Mouse (Mus musculus) CH12.LX (cell line): Measurements from ENCODE around the gene Snx4. TPM values are rescaled to one million over a fixed set of nuclear protein-coding genes. Genes with fewer than 3 reads are reported as not detected.

Source experiments
- DNase-seq: peaks from one replicate; pipeline ENCODE4 v3.0.0-alpha.2; 2013; ENCODE audit errors: extremely low read depth
- H3K27ac ChIP-seq: 2 replicates; pipeline ENCODE4 v1.5.1; 2012; ENCODE audit warnings: low read depth, mild to moderate bottlenecking, control low read depth, moderate library complexity; ENCODE audit not compliant: insufficient read depth
- H3K27me3 ChIP-seq: replicated peaks from 2 replicates; pipeline ENCODE3; 2012; ENCODE audit warnings: inconsistent platforms
- H3K36me3 ChIP-seq, 2 experiments: replicated peaks in 1 of 2; 2 replicates each; pipeline versions ENCODE3 to v1.6.1; 2012; ENCODE audit warnings: inconsistent platforms in 1 of 2, low read length in 1 of 2, mild to moderate bottlenecking in 1 of 2, mixed read lengths in 1 of 2, moderate library complexity in 1 of 2; ENCODE audit not compliant: control insufficient read depth in 1 of 2, insufficient read depth in 1 of 2
- H3K4me1 ChIP-seq, 2 experiments: 2 replicates each; pipeline ENCODE4 v1.6.1; 2012; ENCODE audit warnings: inconsistent platforms in 1 of 2, moderate library complexity in 1 of 2; ENCODE audit not compliant: insufficient read depth in 2 of 2, control insufficient read depth in 1 of 2
- H3K4me2 ChIP-seq: 2 replicates; pipeline ENCODE4 v1.6.1; 2012; ENCODE audit warnings: low read depth, mild to moderate bottlenecking, control low read depth; ENCODE audit not compliant: poor library complexity, insufficient read depth, severe bottlenecking
- H3K4me3 ChIP-seq, 3 experiments: fragments of 150-350 bp in 1 of 3; sonication (generic) in 1 of 3; replicated peaks in 1 of 3; 2 replicates each; pipeline versions ENCODE3 to v1.5.1; 2011 to 2012; ENCODE audit warnings: low read depth in 2 of 3, low read length in 2 of 3, mild to moderate bottlenecking in 2 of 3, moderate library complexity in 2 of 3, control low read depth in 1 of 3, improper control_type of control experiment in 1 of 3, inconsistent platforms in 1 of 3, mixed read lengths in 1 of 3; ENCODE audit not compliant: poor library complexity in 1 of 3
- H3K79me2 ChIP-seq: replicated peaks from 2 replicates; pipeline ENCODE4 v1.6.1; 2012; ENCODE audit warnings: mild to moderate bottlenecking, moderate library complexity; ENCODE audit not compliant: control insufficient read depth, poor library complexity, insufficient read depth, severe bottlenecking; ENCODE audit errors: extremely low read depth
- H3K9ac ChIP-seq: 2 replicates; pipeline ENCODE4 v1.6.1; 2012; ENCODE audit warnings: low read depth, mild to moderate bottlenecking, control low read depth, moderate library complexity; ENCODE audit not compliant: insufficient read depth
- H3K9me3 ChIP-seq: replicated peaks from 2 replicates; pipeline ENCODE3; 2012; ENCODE audit warnings: low read length, inconsistent platforms, mixed read lengths
- CHD2 ChIP-seq: IDR thresholded peaks from 2 replicates; pipeline ENCODE4 v1.6.1; 2011; ENCODE audit warnings: low read length, improper control_type of control experiment
- CTCF ChIP-seq, 2 experiments: IDR thresholded peaks in 1 of 2; conservative IDR thresholded peaks in 1 of 2; 2 replicates each; pipeline ENCODE4 v1.5.1; 2011 to 2012; ENCODE audit warnings: low read depth in 2 of 2, low read length in 2 of 2, improper control_type of control experiment in 1 of 2, inconsistent platforms in 1 of 2, mild to moderate bottlenecking in 1 of 2, moderate library complexity in 1 of 2
- E2F4 ChIP-seq: IDR thresholded peaks from 2 replicates; pipeline ENCODE4 v1.6.1; 2011; ENCODE audit warnings: low read depth, low read length, improper control_type of control experiment; ENCODE audit not compliant: insufficient replicate concordance
- ELF1 ChIP-seq: IDR thresholded peaks from 2 replicates; pipeline ENCODE4 v1.6.1; 2014; ENCODE audit warnings: low read depth, mild to moderate bottlenecking, inconsistent platforms, low read length, improper control_type of control experiment
- ETS1 ChIP-seq: conservative IDR thresholded peaks from 2 replicates; pipeline ENCODE4 v1.6.1; 2012; ENCODE audit warnings: low read depth, mild to moderate bottlenecking, inconsistent platforms, low read length, improper control_type of control experiment, moderate library complexity
- GABPA ChIP-seq: IDR thresholded peaks from 2 replicates; pipeline ENCODE4 v1.6.1; 2012; ENCODE audit warnings: low read depth, low read length, improper control_type of control experiment, inconsistent platforms; ENCODE audit not compliant: insufficient replicate concordance
- HCFC1 ChIP-seq: IDR thresholded peaks from 2 replicates; pipeline ENCODE4 v1.6.1; 2012; ENCODE audit warnings: low read depth, mild to moderate bottlenecking, inconsistent platforms, low read length, improper control_type of control experiment
- IRF4 ChIP-seq: IDR thresholded peaks from 2 replicates; pipeline ENCODE4 v1.6.1; 2014; ENCODE audit warnings: low read depth, mild to moderate bottlenecking, inconsistent platforms, low read length, improper control_type of control experiment
- JUN ChIP-seq: IDR thresholded peaks from 2 replicates; pipeline ENCODE4 v1.6.1; 2011; ENCODE audit warnings: low read depth, mild to moderate bottlenecking, low read length, improper control_type of control experiment, moderate library complexity; ENCODE audit not compliant: insufficient read depth
- JUND ChIP-seq: conservative IDR thresholded peaks from 2 replicates; pipeline ENCODE4 v1.6.1; 2011; ENCODE audit warnings: low read depth, low read length, improper control_type of control experiment
- KAT2A ChIP-seq: IDR thresholded peaks from 2 replicates; pipeline ENCODE4 v1.6.1; 2012; ENCODE audit warnings: low read length, improper control_type of control experiment, inconsistent platforms; ENCODE audit not compliant: insufficient replicate concordance
- MAFK ChIP-seq: IDR thresholded peaks from 2 replicates; pipeline ENCODE4 v1.6.1; 2011; ENCODE audit warnings: low read length, improper control_type of control experiment; ENCODE audit not compliant: insufficient replicate concordance
- MAX ChIP-seq: IDR thresholded peaks from 2 replicates; pipeline ENCODE4 v1.6.1; 2011; ENCODE audit warnings: low read length, improper control_type of control experiment
- MEF2A ChIP-seq: IDR thresholded peaks from 2 replicates; pipeline ENCODE4 v1.6.1; 2014; ENCODE audit warnings: low read depth, mild to moderate bottlenecking, inconsistent platforms, low read length, improper control_type of control experiment, borderline replicate concordance
- MXI1 ChIP-seq: IDR thresholded peaks from 2 replicates; pipeline ENCODE4 v1.6.1; 2011; ENCODE audit warnings: mild to moderate bottlenecking, low read depth, low read length, improper control_type of control experiment
- NELFE ChIP-seq: IDR thresholded peaks from 2 replicates; pipeline ENCODE4 v1.6.1; 2011; ENCODE audit warnings: low read depth, low read length, improper control_type of control experiment
- NRF1 ChIP-seq: IDR thresholded peaks from 2 replicates; pipeline ENCODE4 v1.6.1; 2014; ENCODE audit warnings: low read depth, mild to moderate bottlenecking, inconsistent platforms, low read length, improper control_type of control experiment, moderate library complexity
- PAX5 ChIP-seq: IDR thresholded peaks from 2 replicates; pipeline ENCODE4 v1.6.1; 2012; ENCODE audit warnings: low read length, inconsistent platforms, mixed read lengths
- POLR2AphosphoS2 ChIP-seq: IDR thresholded peaks from 2 replicates; pipeline ENCODE4 v1.6.1; 2011; ENCODE audit warnings: low read depth, low read length, improper control_type of control experiment
- RAD21 ChIP-seq: IDR thresholded peaks from 2 replicates; pipeline ENCODE4 v1.6.1; 2011; ENCODE audit warnings: low read depth, mild to moderate bottlenecking, low read length, improper control_type of control experiment, moderate library complexity
- RCOR1 ChIP-seq: conservative IDR thresholded peaks from 2 replicates; pipeline ENCODE4 v1.6.1; 2012; ENCODE audit warnings: low read depth, mild to moderate bottlenecking, inconsistent platforms, low read length, improper control_type of control experiment
- SMC3 ChIP-seq: IDR thresholded peaks from 2 replicates; pipeline ENCODE4 v1.6.1; 2011; ENCODE audit warnings: low read depth, low read length, improper control_type of control experiment
- UBTF ChIP-seq: IDR thresholded peaks from 2 replicates; pipeline ENCODE4 v1.6.1; 2012; ENCODE audit warnings: low read depth, mild to moderate bottlenecking, inconsistent platforms, low read length, improper control_type of control experiment, moderate library complexity
- ZC3H11A ChIP-seq: IDR thresholded peaks from 2 replicates; pipeline ENCODE4 v1.6.1; 2012; ENCODE audit warnings: low read depth, mild to moderate bottlenecking, inconsistent platforms, low read length, improper control_type of control experiment
- ZKSCAN1 ChIP-seq: IDR thresholded peaks from 2 replicates; pipeline ENCODE4 v1.6.1; 2012; ENCODE audit warnings: low read depth, inconsistent platforms, low read length, improper control_type of control experiment, borderline replicate concordance
- ZMIZ1 ChIP-seq: IDR thresholded peaks from 2 replicates; pipeline ENCODE4 v1.6.1; 2012; ENCODE audit warnings: low read depth, mild to moderate bottlenecking, inconsistent platforms, low read length, improper control_type of control experiment
- dilution Hi-C: fragments of 300-500 bp; cut with MboI; formaldehyde crosslinking; loops from 2 replicates; pipeline ENCODE4 v1.14.3; 2020; ENCODE audit warnings: low sequenced_read_pairs; ENCODE audit not compliant: extremely low pct_unique_long_range_greater_than_20kb, extremely low pct_ligation_motif_present
- in situ Hi-C: fragments of 300-500 bp; cut with MboI; formaldehyde crosslinking; loops from 3 replicates; pipeline ENCODE4 v1.14.3; 2019; ENCODE audit warnings: low sequenced_read_pairs, low pct_ligation_motif_present, low pct_unique_long_range_greater_than_20kb, mixed read lengths
- polyA plus RNA-seq: library from polyadenylated mRNA; unstranded; fragments of >175 nt; gene quantifications from 2 replicates; pipeline ENCODE4 v1.2.1, GENCODE M21; 2012; ENCODE audit warnings: low read depth; ENCODE audit not compliant: insufficient read length
- total RNA-seq, 2 experiments: library from RNA; depleted of rRNA; stranded (reverse); fragments of 300-350 nt in 1 of 2; fragments of >200 nt in 1 of 2; gene quantifications; 2 replicates each; pipeline ENCODE4 v1.2.3; 2012 to 2014

Snx4 gene
- total and polyA plus RNA-seq, 3 experiments: 77.9 to 168 (median 105) TPM

DNA sequence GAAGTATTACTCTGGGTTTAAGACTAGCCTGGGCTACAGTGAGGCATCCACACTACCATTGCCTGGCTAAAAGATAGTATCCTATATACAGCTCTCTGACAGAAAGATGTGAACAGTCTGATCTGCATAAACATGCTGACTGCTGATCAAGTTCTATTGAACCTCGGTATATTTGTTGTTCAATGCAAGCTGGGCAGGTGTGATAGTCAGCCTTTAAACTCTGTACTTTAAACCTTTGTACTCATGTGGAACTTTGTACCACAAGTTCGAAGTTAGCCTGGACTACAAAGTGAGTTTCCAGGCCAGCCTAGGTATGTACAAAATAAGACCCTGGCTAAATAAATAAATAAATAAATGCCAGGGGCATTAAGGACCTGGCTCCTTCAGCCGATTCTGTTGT lies 28.8 kb upstream of the Snx4 start:
- DNase-seq: no peak
- dilution Hi-C loops: no loop called here
- Histone ChIP-seq H3K9me3 (no peaks in the 10 kb centered on the region), H3K4me2 (no peak overlapping the region), H3K36me3 (peaks cover 22 to 60% of the 10 kb centered on the region in 2 experiments), H3K27ac (no peak overlapping the region), H3K9ac (no peak overlapping the region), H3K79me2 (no peaks in the 10 kb centered on the region), H3K27me3 (no peaks in the 10 kb centered on the region), H3K4me3 (no peak overlapping the region), H3K4me1 (no peaks in the 10 kb centered on the region)
- in situ Hi-C loops: no loop called here
- TF ChIP-seq PAX5: no peak
- TF ChIP-seq UBTF: no peak
- no peak for TF ChIP-seq ELF1
- TF ChIP-seq NRF1: no peak
- no peak for TF ChIP-seq ZC3H11A
- TF ChIP-seq SMC3: no peak
- no peak for TF ChIP-seq NELFE
- TF ChIP-seq JUND: no peak
- no peak for TF ChIP-seq CHD2
- TF ChIP-seq RCOR1: no peak
- no peak for TF ChIP-seq POLR2AphosphoS2
- no peak for TF ChIP-seq IRF4
- no peak for TF ChIP-seq KAT2A
- TF ChIP-seq MEF2A: no peak
- TF ChIP-seq E2F4: no peak
- no peak for TF ChIP-seq MAFK
- no peak for TF ChIP-seq RAD21
- no peak for TF ChIP-seq ZKSCAN1
- no peak for TF ChIP-seq MXI1

DNA sequence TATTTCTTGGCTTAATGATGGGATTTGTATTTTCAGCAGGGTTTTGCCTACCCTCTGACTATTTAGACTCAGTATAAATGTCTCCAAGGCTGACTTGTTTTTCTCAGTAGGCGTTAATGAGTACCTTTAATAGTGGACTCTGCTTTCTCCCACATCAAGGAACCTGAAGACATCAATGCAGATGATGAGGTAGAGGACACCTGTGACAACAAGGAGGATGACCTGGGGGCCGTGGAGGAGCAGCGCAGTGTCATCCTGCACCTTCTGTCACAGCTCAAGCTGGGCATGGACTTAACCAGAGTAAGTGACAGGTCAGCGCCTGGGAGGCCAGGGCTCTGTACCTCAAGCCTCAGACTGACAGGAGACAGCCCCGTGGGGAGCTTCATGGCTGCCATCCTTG lies 26.9 kb upstream of the Snx4 start:
- H3K4me2 ChIP-seq: no peak overlapping the region
- H3K36me3 ChIP-seq: peaks cover 25 to 67% of the 10 kb centered on the region in 2 experiments
- H3K4me1 ChIP-seq: no peaks in the 10 kb centered on the region
- dilution Hi-C loops: no loop called here
- no peak overlapping the region for H3K27ac ChIP-seq
- no peaks in the 10 kb centered on the region for H3K9me3 ChIP-seq
- TF ChIP-seq RCOR1 (no peak), ETS1 (no peak), ELF1 (no peak), ZC3H11A (no peak), IRF4 (no peak), MAX (no peak), JUN (no peak), NELFE (no peak), POLR2AphosphoS2 (no peak), JUND (no peak), CTCF (conservative IDR thresholded peaks at IDR 0.05 in 1 of 2, IDR thresholded peaks at IDR 0.05 in 1 of 2; ENCODE audit: low read depth in 2 of 2, low read length in 2 of 2) (no peak), UBTF (no peak), MEF2A (no peak), ZMIZ1 (no peak), GABPA (no peak), RAD21 (no peak), HCFC1 (no peak), PAX5 (no peak)
- TF ChIP-seq, all 38 proteins: peak for 0
- no peaks in the 10 kb centered on the region for H3K27me3 ChIP-seq
- no peak for DNase-seq
- in situ Hi-C loops: no loop called here
- H3K4me3 ChIP-seq: no peak overlapping the region
- no peak overlapping the region for H3K9ac ChIP-seq
- no peaks in the 10 kb centered on the region for H3K79me2 ChIP-seq
